In genomic region chr16:44140186-44140787, GRCm38 (mm10) we compare ENCODE assay signal across 8 mouse cellular contexts. TPM values are rescaled to one million over a fixed set of nuclear protein-coding genes. Genes with fewer than 3 reads are reported as not detected.
DNase-seq lines count a peak whose midpoint lies in the region; ATAC-seq and TF ChIP-seq lines count a peak whose summit lies in the region.

No protein-coding gene starts in this region.

- DNase-seq in 3134 (ENCODE audit: extremely low read depth, insufficient read length, low spot score), result peak; percentile 88
- peak; percentile 85 to 87 for DNase-seq in adrenal gland, postnatal 36 days
- peak; percentile 79 to 86 for DNase-seq in heart, adult 2 months
- peak; percentile 70 to 83 for DNase-seq in kidney, adult 8-10 months
- peak; percentile 53 to 79 for DNase-seq in monocyte, adult 2 months (ENCODE audit: low read depth in 1 of 2, low spot score in 2 of 2)
- DNase-seq in spleen, postnatal 36 days (ENCODE audit: low spot score in 2 of 2), result peak; percentile 67 to 81

- ATAC-seq in embryonic facial prominence, embryonic 13.5 days (ENCODE audit: insufficient number of reproducible peaks, insufficient read depth, low FRiP score, low TSS enrichment, low read depth), result peak; percentile 65
- peak; percentile 86 for ATAC-seq in limb, embryonic 15.5 days (ENCODE audit: insufficient number of reproducible peaks, low FRiP score, low TSS enrichment, low read depth)

- peak; percentile 30; the same call in 1 of the 2 replicates for TF ChIP-seq POLR2A in heart, adult 2 months (IDR thresholded peaks at IDR 0.05; ENCODE audit: insufficient read depth, low read depth, low read length)

- intact Hi-C loops in heart, adult 2 months (cut with DNase I), result loop anchor here (2.0 to 10.0 kb wide), 3 partner anchors 33 to 225 kb away; partner anchors contain the start of gene Usf3

- H3K36me3 ChIP-seq in embryonic facial prominence, embryonic 13.5 days, result no peaks in the 10 kb centered on the region
- peaks cover 4% of the 10 kb centered on the region for H3K36me3 ChIP-seq in heart, adult 2 months (ENCODE audit: control insufficient read depth, insufficient read depth, low read length)
- H3K36me3 ChIP-seq in limb, embryonic 15.5 days, result no peaks in the 10 kb centered on the region

- peak overlapping the region; percentile 100 for H3K4me3 ChIP-seq in embryonic facial prominence, embryonic 13.5 days
- peak overlapping the region; percentile 83 for H3K4me3 ChIP-seq in heart, adult 2 months
- peak overlapping the region; percentile 97 for H3K4me3 ChIP-seq in limb, embryonic 15.5 days

- TF ChIP-seq EP300 in heart, adult 2 months (IDR thresholded peaks at IDR 0.05; ENCODE audit: insufficient read depth, low read depth, low read length), result peak; percentile 66; the same call in 1 of the 2 replicates

- peak; percentile 40 for TF ChIP-seq CTCF in heart, adult 2 months (IDR thresholded peaks at IDR 0.05)

- WGBS in embryonic facial prominence, embryonic 13.5 days, result under 1% methylated on average over 32 of the region's 44 CpGs
- WGBS in heart, adult 2 months, result 1% methylated on average over 40 of the region's 44 CpGs
- under 1% methylated on average over 42 of the region's 44 CpGs for WGBS in limb, embryonic 15.5 days

- H3K9ac ChIP-seq in embryonic facial prominence, embryonic 13.5 days, result peak overlapping the region; percentile 96
- peak overlapping the region; percentile 90 for H3K9ac ChIP-seq in heart, adult 2 months (ENCODE audit: low read depth, low read length)
- peak overlapping the region; percentile 95 for H3K9ac ChIP-seq in limb, embryonic 15.5 days

- no peaks in the 10 kb centered on the region for H3K9me3 ChIP-seq in embryonic facial prominence, embryonic 13.5 days
- H3K9me3 ChIP-seq in limb, embryonic 15.5 days, result no peaks in the 10 kb centered on the region

- no peaks in the 10 kb centered on the region for H3K79me2 ChIP-seq in heart, adult 2 months (replicated peaks; ENCODE audit: control insufficient read depth, insufficient read depth, low read length)

- H3K27ac ChIP-seq in embryonic facial prominence, embryonic 13.5 days, result peak overlapping the region; percentile 98
- H3K27ac ChIP-seq in heart, adult 2 months, result peak overlapping the region; percentile 98
- peak overlapping the region; percentile 99 for H3K27ac ChIP-seq in limb, embryonic 15.5 days

- no peaks in the 10 kb centered on the region for H3K27me3 ChIP-seq in embryonic facial prominence, embryonic 13.5 days
- no peaks in the 10 kb centered on the region for H3K27me3 ChIP-seq in heart, adult 2 months (ENCODE audit: control insufficient read depth, insufficient read depth, low read length)
- H3K27me3 ChIP-seq in limb, embryonic 15.5 days, result no peaks in the 10 kb centered on the region

- H3K4me2 ChIP-seq in embryonic facial prominence, embryonic 13.5 days, result peak overlapping the region; percentile 60
- peak overlapping the region; percentile 84 for H3K4me2 ChIP-seq in limb, embryonic 15.5 days

- H3K4me1 ChIP-seq in embryonic facial prominence, embryonic 13.5 days, result peaks cover 19% of the 10 kb centered on the region
- H3K4me1 ChIP-seq in heart, adult 2 months (ENCODE audit: control insufficient read depth, insufficient read depth, low read length), result peaks cover 5% of the 10 kb centered on the region
- peaks cover 14% of the 10 kb centered on the region for H3K4me1 ChIP-seq in limb, embryonic 15.5 days

RNA-seq across cellular contexts. Expression of gene Naa50, which starts 0.7 kb away (rescaled TPM):
- total RNA-seq in adrenal gland, postnatal 36 days (2021), result 10 to 100 TPM; 84.6 to 99.1 TPM
- 97.8 and 105 TPM in 2 replicates for polyA plus RNA-seq in embryonic facial prominence, embryonic 13.5 days (2015; fragmentation: Nextera tagmentation; extraction: Ambion mirVana)
- total RNA-seq in heart, adult 2 months (2021), result 10 to 100 TPM; 57.6 to 62.1 TPM
- 6.6 and 13.4 TPM in 2 replicates for polyA plus RNA-seq in heart, adult 2 months (2012; rRNA removed)
- 115 and 134 TPM in 2 replicates for polyA plus RNA-seq in limb, embryonic 15.5 days (2015; fragmentation: Nextera tagmentation; extraction: Ambion mirVana)

RNA-seq across cellular contexts. Expression of gene Atp6v1a, which starts 0.8 kb away (rescaled TPM):
- 100 to 1,000 TPM; 145 to 153 TPM for total RNA-seq in adrenal gland, postnatal 36 days (2021)
- polyA plus RNA-seq in embryonic facial prominence, embryonic 13.5 days (2015; fragmentation: Nextera tagmentation; extraction: Ambion mirVana), result 40.3 and 45.5 TPM in 2 replicates
- total RNA-seq in heart, adult 2 months (2021), result 10 to 100 TPM; 24.2 to 25.3 TPM
- 8.3 and 19.2 TPM in 2 replicates for polyA plus RNA-seq in heart, adult 2 months (2012; rRNA removed)
- 58.9 and 65.1 TPM in 2 replicates for polyA plus RNA-seq in limb, embryonic 15.5 days (2015; fragmentation: Nextera tagmentation; extraction: Ambion mirVana)

RNA-seq across cellular contexts. Expression of gene Usf3, which starts 32.8 kb away (rescaled TPM):
- total RNA-seq in adrenal gland, postnatal 36 days (2021), result 10 to 100 TPM; 22.9 to 25.6 TPM
- polyA plus RNA-seq in embryonic facial prominence, embryonic 13.5 days (2015; fragmentation: Nextera tagmentation; extraction: Ambion mirVana), result 2.6 and 3.9 TPM in 2 replicates
- total RNA-seq in heart, adult 2 months (2021), result 10 to 100 TPM; 16.5 to 21.2 TPM
- 5.9 and 8.1 TPM in 2 replicates for polyA plus RNA-seq in heart, adult 2 months (2012; rRNA removed)
- 3.1 and 3.3 TPM in 2 replicates for polyA plus RNA-seq in limb, embryonic 15.5 days (2015; fragmentation: Nextera tagmentation; extraction: Ambion mirVana)

Comparison
In these comparisons a context has a peak if more than half of its experiments do, and no peak if none do; other contexts are left out.
1. Peak in every context shown above with its lines: DNase-seq, ATAC-seq, H3K4me3 ChIP-seq and H3K27ac ChIP-seq.